Mouse (Mus musculus): Measurements from ENCODE around the gene Olfr133.
"Not testable (repeated sequence)": the region's sequence is repeated elsewhere in the genome, so short reads cannot be mapped to it uniquely, and the experiment has no call there.

Gene Olfr133

DNA sequence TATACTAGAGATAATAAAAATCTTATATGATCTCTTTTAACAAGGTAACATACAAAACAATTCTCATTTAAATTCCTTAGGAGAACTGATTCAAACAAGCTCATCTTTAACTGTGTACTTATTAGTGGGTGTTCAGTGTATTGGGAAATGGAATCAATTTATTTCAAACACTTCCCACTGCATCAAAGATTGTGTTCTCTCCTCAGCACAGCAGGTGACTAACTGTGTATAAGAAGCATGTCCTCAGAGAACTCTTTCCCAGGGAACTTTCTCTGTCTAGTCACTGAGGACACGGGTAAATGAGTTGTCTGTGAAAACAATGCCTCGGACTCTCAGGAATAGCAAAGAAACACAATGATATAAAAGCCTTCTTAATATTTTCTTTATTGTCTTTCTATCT is at the start of gene Olfr133:
Gene Olfr133, plus strand, starts transcription at position 301 of the 400 bp plus-strand sequence.
- DNase-seq, result no peak

GRCm38 (mm10) chr17:38124199-38124598 is 20.9 kb upstream of the Olfr133 start:
- DNase-seq, result not testable (repeated sequence)

DNA sequence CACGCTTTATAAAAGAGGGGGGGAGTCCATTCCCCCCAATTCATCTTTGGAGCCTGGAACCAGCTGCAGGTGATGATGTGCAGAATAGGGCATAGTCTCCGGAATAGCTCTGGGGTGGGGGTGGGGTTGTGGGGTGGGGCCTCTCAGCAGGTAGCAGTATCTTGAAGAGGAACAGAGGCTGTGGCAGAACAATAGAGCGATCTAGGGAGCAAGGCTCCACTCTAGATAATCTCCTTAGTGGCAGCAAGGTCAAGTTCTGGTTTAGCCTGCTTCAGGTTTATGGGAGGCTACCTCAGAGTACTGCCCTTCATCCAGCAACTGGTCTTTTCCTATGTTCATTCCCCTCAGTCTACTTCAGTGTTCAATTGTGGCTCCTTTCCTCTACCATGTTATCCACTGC is 19.7 kb upstream of the Olfr133 start:
- not testable (repeated sequence) for DNase-seq

DNA sequence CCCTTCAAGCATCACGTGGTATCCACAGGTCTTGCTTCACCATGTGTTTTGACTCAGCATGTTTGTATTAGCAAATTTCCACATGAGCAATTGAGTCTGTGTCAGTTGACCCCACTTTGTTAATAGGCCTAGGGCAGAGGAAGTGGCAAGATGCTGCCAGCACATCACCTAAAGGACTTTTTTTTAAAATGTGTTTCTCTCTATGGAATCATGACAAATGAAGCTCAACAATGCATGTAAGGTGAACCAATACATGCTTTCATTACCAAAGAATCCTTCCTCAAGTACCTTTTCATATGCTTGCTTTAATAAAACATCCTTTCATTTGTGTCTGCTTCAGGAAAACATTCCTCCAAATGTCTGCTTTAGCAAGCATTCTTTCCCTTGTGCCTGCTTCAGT is 10.7 kb upstream of the Olfr133 start, which contains the start of gene Olfr132:
Gene Olfr132, minus strand, starts transcription at position 101 of the 400 bp plus-strand sequence.
- DNase-seq, result no peak

DNA sequence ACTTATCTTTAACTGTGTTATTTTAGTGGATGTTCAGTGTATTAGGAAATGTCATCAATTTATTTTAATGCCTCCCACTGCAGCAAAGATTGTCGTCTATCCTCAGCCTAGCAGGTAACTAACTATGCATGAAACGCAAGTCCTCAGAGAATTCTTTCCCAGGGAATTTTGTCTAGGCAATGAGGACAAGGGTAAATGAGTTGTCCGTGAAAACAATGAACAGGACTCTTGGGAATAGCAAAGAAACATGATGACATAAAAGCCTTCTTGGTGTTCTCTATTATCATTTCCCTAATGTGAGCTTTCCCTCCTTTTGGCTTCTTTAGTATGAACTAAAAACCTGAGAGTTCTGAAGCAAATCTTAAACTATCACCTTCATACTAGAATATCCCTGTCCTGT is 26.0 kb downstream of the Olfr133 start, which contains the start of gene Olfr134:
Gene Olfr134, plus strand, starts transcription at position 301 of the 400 bp plus-strand sequence.
- no peak for DNase-seq

All from thymus, postnatal 25 days (tissue).